Mouse (Mus musculus): ENCODE results near the gene Ptprd. TPM values are rescaled to one million over a fixed set of nuclear protein-coding genes. Genes with fewer than 3 reads are reported as not detected.

Gene Ptprd
- polyA plus RNA-seq, 1 experiment from 2014 or later = 15.5 TPM

DNA sequence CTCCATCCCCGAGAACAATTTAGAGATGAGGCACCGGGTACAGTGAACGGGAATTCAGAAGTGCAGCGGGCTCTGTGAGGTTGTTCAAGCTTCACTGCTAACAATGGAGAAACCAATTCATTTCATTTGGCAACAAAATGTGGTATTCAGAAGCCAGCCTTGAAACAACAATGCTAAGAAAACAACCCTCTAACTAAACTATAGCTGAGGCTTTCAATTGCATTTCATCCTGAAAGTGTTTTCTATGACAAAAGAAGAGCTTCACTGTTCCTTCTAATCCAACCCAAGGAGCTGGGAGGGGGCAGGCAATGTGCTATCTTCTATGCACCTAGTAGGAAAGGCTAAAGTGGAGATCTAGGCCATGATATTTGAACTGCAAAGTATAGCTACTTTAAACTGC lies 2217.2 kb downstream of the Ptprd start:
- Histone ChIP-seq H3K9me3 (no peaks in the 10 kb centered on the region), H3K4me3 (no peak overlapping the region), H3K4me1 (replicated peaks) (peaks cover 3% of the 10 kb centered on the region; the same call in 1 of the 2 replicates), H3K27ac (no peak overlapping the region), H3K27me3 (ENCODE audit: insufficient read depth, poor library complexity, severe bottlenecking) (no peaks in the 10 kb centered on the region), H3K36me3 (no peaks in the 10 kb centered on the region)
- 70% methylated on average over 4 of the region's 4 CpGs for WGBS
- DNase-seq (ENCODE audit: low spot score) = no peak

DNA sequence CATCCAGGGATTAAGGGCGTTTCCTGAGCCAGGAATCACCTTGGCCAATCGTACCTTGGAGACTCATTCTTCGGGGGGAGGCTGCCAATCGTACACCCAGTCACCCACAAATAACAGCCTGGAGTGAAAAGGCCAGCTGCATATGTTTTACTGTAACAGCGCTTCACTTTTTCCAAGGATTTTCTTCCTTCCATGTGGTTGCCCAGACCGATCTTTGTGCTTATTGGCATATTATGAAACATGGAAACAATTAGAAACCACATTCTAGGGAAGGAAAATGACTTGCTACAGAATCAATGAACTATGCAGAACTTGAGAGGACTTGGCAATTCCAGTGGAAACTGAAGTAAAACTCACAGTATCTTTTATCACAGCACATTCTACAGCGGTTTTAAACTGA lies 2218.7 kb downstream of the Ptprd start:
- 92% methylated on average over 7 of the region's 7 CpGs for WGBS
- H3K4me1 ChIP-seq (replicated peaks) = peaks cover 3% of the 10 kb centered on the region; the same call in 1 of the 2 replicates
- no peaks in the 10 kb centered on the region for H3K36me3 ChIP-seq
- DNase-seq (ENCODE audit: low spot score) = no peak
- no peaks in the 10 kb centered on the region for H3K9me3 ChIP-seq
- H3K27ac ChIP-seq = no peak overlapping the region
- no peak overlapping the region for H3K4me3 ChIP-seq
- no peaks in the 10 kb centered on the region for H3K27me3 ChIP-seq (ENCODE audit: insufficient read depth, poor library complexity, severe bottlenecking)

DNA sequence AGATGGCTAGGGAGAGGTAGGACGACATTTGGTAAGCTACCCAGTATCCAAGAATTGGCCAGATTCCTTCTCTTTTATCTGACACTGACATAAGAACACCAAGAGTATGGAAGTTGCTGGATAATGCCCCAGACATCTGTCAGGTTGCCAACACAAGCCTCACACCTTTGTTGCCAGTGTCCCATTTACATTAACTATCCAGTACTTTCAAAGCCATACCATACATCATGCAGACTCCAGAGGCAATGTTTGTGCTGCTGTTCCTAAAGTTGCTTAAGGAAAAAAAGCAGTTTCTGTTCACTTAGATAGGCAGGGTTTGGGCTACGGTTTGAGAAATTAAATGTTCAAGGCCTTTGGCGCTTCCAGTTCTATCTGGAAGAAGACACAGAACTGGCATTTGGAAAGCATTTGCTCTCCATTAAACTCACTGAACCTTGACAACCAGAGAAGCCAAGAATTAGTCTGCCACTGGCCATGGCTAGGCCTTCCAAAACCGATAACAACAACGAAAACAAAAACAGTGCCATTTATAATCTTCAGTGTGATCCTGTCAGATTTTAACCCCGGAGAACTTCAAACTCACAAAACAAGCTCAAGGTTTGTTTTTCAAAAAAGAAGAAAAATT lies 2220.0 kb downstream of the Ptprd start:
- Histone ChIP-seq H3K4me1 (replicated peaks) (peaks cover 3% of the 10 kb centered on the region; the same call in 1 of the 2 replicates), H3K36me3 (no peaks in the 10 kb centered on the region), H3K9me3 (no peaks in the 10 kb centered on the region), H3K27ac (no peak overlapping the region), H3K4me3 (no peak overlapping the region), H3K27me3 (ENCODE audit: insufficient read depth, poor library complexity, severe bottlenecking) (no peaks in the 10 kb centered on the region)
- WGBS = 92% methylated on average over 6 of the region's 6 CpGs
- DNase-seq (ENCODE audit: low spot score) = no peak

DNA sequence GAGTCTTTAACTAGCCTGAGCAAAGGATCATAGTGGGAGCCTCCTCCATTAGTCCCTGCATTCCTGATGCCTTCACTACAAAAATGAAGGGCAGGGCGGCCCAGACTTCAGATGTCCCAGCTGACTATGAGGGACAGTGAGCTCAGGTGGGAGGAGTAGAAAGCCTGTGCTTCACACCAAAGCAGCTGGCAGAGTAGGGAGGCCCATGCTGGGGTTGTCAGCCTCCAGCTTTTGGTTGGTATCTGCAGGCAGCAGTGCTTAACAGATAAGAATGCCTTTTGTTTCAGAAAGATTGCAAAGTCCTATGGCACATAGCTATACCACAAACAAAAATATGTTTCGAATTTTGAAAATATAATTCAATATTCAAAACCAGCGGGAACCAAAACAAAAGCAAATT lies 2237.0 kb downstream of the Ptprd start:
- Histone ChIP-seq H3K4me1 (replicated peaks) (no peaks in the 10 kb centered on the region; the same call in 1 of the 2 replicates), H3K36me3 (no peaks in the 10 kb centered on the region), H3K27me3 (ENCODE audit: insufficient read depth, poor library complexity, severe bottlenecking) (no peaks in the 10 kb centered on the region), H3K9me3 (no peaks in the 10 kb centered on the region), H3K4me3 (no peak overlapping the region), H3K27ac (no peak overlapping the region)
- WGBS = 83% methylated on average over 3 of the region's 3 CpGs
- no peak for DNase-seq (ENCODE audit: low spot score)

DNA sequence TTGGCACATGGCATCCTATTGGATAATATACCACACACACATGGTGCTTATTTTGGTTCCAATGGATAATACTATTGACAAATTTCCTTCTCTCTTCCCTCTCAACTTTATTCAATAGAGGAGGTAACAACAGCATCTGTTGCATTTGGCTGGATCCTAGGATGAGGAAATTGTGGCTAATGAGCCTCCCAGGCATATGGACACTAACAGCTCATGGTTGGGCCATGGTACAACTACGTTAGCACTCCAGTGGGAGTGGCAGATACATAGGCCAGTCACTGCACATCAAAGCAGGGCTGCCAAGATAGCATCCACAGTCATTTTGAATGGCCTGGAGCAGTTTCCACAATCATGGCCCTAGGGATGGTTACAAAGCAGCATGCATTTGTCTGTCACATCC lies 2238.4 kb downstream of the Ptprd start:
- no peak for DNase-seq (ENCODE audit: low spot score)
- Histone ChIP-seq H3K4me1 (replicated peaks) (no peaks in the 10 kb centered on the region; the same call in 1 of the 2 replicates), H3K4me3 (no peak overlapping the region), H3K36me3 (no peaks in the 10 kb centered on the region), H3K27me3 (ENCODE audit: insufficient read depth, poor library complexity, severe bottlenecking) (no peaks in the 10 kb centered on the region), H3K9me3 (no peaks in the 10 kb centered on the region), H3K27ac (no peak overlapping the region)
- 80% methylated on average over 1 of the region's 1 CpGs for WGBS

DNA sequence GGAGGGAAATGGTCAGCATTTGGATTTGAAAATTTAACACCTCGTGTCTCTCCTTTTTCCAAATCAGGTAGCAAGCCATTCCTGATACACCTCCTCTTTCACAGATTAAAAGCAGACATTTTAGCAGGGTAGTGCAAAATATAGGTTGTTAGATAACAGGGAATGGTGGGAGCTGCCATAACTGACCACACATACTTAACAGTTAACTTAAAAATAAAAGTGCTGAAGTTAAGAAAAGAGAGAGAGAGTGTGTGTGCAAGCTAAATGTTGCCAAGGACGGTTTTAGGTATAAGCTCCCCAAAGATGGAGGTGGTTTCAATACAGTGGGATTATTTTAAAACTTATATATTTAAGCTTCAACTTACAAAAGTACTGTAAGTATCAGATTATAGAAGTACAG lies 2241.8 kb downstream of the Ptprd start:
- 81% methylated on average over 2 of the region's 2 CpGs for WGBS
- Histone ChIP-seq H3K27ac (no peak overlapping the region), H3K9me3 (no peaks in the 10 kb centered on the region), H3K4me3 (no peak overlapping the region), H3K36me3 (no peaks in the 10 kb centered on the region), H3K4me1 (replicated peaks) (no peaks in the 10 kb centered on the region; the same call in 1 of the 2 replicates), H3K27me3 (ENCODE audit: insufficient read depth, poor library complexity, severe bottlenecking) (no peaks in the 10 kb centered on the region)
- DNase-seq (ENCODE audit: low spot score) = no peak

DNA sequence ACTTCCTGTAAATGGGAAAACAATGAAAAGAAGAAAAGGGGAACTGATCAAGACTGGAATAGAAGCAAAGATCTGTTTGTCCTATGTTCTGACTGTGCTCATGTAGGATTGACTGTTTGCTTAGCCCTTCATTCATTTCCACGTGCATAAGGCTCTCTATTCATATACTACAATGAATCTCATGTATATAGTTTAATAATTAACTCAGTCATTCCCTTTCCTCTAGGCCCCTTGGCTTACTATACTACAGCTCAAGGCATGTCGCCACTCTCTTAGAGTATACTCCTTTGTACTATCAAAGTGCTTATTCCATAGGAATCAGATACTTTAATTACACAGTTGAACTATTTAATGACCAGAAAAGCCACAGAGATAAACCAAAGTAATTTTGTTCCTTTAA lies 2243.1 kb downstream of the Ptprd start:
- H3K4me1 ChIP-seq (replicated peaks) = no peaks in the 10 kb centered on the region
- no peaks in the 10 kb centered on the region for H3K36me3 ChIP-seq
- 84% methylated on average over 2 of the region's 2 CpGs for WGBS
- H3K27ac ChIP-seq = no peak overlapping the region
- no peak for DNase-seq (ENCODE audit: low spot score)
- no peak overlapping the region for H3K4me3 ChIP-seq
- no peaks in the 10 kb centered on the region for H3K9me3 ChIP-seq
- H3K27me3 ChIP-seq (ENCODE audit: insufficient read depth, poor library complexity, severe bottlenecking) = no peaks in the 10 kb centered on the region

DNA sequence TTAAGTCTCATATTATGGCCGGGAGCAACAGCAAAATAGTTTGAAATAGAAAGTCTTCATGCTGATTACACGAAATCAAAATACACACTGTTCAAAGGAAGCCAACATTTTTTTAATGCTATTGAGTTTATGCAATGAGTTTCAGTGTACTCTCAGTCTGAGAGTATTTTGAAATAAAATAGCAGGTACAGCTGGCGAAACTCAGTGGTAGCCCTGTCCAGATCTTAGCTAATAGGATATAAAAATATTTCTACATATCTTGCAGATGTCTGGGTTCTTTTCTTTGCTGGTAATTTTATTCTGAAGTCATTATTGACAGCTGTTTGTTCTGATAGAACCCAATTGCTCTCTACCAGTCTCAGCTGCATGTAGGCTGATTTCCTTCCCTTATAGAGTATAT lies 2246.0 kb downstream of the Ptprd start:
- no peaks in the 10 kb centered on the region for H3K4me1 ChIP-seq (replicated peaks)
- no peak for DNase-seq (ENCODE audit: low spot score)
- H3K9me3 ChIP-seq = no peaks in the 10 kb centered on the region
- H3K4me3 ChIP-seq = no peak overlapping the region
- H3K36me3 ChIP-seq = no peaks in the 10 kb centered on the region
- H3K27ac ChIP-seq = no peak overlapping the region
- H3K27me3 ChIP-seq (ENCODE audit: insufficient read depth, poor library complexity, severe bottlenecking) = no peaks in the 10 kb centered on the region
- 89% methylated on average over 3 of the region's 3 CpGs for WGBS

DNA sequence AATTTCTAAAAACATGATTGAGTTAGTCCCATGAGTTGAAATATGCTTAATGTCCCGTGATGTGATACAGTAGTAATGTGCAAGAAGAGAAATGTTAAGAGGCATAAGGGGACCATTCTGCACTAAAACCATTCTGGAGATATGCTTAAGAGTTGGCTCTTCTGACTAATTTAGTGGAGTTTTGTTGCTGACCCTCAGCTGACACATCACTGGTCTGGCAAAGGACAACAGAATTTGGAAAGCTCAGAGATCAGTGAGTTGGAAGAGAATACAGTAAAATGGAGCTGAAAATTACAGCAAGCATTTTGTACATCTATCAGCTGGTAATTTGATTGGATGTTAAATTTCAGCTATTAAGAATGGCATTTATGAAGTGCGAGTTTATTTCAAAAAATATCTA lies 2248.8 kb downstream of the Ptprd start:
- Histone ChIP-seq H3K27me3 (ENCODE audit: insufficient read depth, poor library complexity, severe bottlenecking) (no peaks in the 10 kb centered on the region), H3K27ac (no peak overlapping the region), H3K4me1 (replicated peaks) (no peaks in the 10 kb centered on the region), H3K9me3 (no peaks in the 10 kb centered on the region), H3K4me3 (no peak overlapping the region), H3K36me3 (no peaks in the 10 kb centered on the region)
- no peak for DNase-seq (ENCODE audit: low spot score)
- 88% methylated on average over 2 of the region's 2 CpGs for WGBS

DNA sequence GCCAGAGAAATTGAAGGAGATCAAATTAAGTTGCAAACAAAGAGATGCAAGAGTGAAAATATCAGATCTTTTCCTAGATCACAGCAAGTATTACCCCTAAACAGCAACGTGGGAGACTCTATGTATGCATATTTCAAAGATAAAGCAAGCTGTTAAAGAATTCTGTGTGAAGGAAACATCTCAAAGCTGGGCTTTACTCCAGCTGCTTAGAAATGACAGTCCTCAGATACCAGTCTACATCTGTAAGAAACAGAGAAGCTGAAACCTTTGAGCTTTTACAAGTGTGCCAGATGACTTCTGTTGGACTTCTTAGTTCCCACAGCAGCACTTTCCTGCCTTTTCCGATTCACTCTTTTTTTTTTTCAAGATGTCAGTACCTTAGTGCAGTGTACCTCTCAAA lies 2249.9 kb downstream of the Ptprd start:
- no peak overlapping the region for H3K27ac ChIP-seq
- DNase-seq (ENCODE audit: low spot score) = no peak
- H3K36me3 ChIP-seq = no peaks in the 10 kb centered on the region
- WGBS = 77% methylated on average over 2 of the region's 2 CpGs
- H3K27me3 ChIP-seq (ENCODE audit: insufficient read depth, poor library complexity, severe bottlenecking) = no peaks in the 10 kb centered on the region
- no peaks in the 10 kb centered on the region for H3K9me3 ChIP-seq
- H3K4me3 ChIP-seq = no peak overlapping the region
- H3K4me1 ChIP-seq (replicated peaks) = no peaks in the 10 kb centered on the region

DNA sequence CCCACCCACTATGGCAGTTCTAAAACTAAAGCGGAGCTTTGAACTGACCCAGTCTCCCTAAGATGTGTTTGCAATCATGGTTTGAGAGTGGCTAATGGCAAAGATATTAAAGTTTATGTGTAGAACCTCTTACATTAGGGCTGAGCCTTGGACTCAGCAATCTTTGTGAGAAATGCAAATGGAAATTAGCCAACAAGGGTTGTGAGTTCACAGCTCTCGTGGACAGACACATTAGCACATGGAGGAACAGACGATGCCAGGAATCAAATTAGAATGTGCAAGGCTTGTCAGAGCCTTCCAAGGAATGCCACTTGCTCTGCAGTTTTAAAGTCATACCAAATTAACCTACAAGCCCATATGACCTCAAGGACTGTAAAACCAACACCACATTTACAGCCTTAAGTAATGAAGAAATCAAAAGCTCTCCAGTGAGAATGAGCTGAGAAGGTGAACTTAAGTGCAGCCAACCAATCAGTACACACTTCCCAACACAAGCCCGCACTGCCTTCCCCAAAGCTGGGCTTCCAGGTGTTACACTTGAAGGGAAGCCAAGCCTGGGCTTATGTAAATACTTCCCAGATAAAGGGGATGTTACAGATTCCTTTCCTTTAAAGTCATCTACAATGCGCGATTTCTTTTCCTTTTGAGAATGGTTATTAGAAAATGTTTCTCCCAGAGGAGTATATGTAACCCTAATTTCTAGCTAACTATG lies 2258.3 kb downstream of the Ptprd start:
- WGBS = 82% methylated on average over 6 of the region's 6 CpGs
- Histone ChIP-seq H3K4me1 (replicated peaks) (no peaks in the 10 kb centered on the region), H3K27me3 (ENCODE audit: insufficient read depth, poor library complexity, severe bottlenecking) (no peaks in the 10 kb centered on the region), H3K9me3 (no peaks in the 10 kb centered on the region), H3K36me3 (no peaks in the 10 kb centered on the region), H3K4me3 (no peak overlapping the region), H3K27ac (no peak overlapping the region)
- DNase-seq (ENCODE audit: low spot score) = no peak

DNA sequence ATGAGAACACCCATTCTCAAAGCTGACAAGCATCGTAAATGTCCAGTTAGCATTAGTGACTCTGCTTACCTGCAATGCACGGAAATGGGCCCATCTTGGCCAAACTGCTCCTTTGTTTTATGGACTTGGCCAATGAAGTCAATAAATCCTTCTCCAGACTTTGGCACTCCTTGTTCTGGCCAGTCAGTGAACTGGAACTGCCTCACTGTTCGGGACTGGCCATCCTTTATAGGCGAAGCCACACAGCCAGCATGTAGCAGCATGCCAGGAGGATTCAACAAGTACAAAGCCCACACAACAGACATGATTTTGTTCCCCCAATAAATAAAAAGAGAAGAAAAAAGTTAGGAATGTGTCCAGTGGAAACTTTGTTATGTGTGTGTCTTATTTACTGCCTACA lies 2261.2 kb downstream of the Ptprd start:
- Histone ChIP-seq H3K4me1 (replicated peaks) (no peaks in the 10 kb centered on the region), H3K36me3 (no peaks in the 10 kb centered on the region), H3K27me3 (ENCODE audit: insufficient read depth, poor library complexity, severe bottlenecking) (no peaks in the 10 kb centered on the region), H3K9me3 (no peaks in the 10 kb centered on the region), H3K27ac (no peak overlapping the region), H3K4me3 (no peak overlapping the region)
- WGBS = 77% methylated on average over 4 of the region's 4 CpGs
- DNase-seq (ENCODE audit: low spot score) = no peak

DNA sequence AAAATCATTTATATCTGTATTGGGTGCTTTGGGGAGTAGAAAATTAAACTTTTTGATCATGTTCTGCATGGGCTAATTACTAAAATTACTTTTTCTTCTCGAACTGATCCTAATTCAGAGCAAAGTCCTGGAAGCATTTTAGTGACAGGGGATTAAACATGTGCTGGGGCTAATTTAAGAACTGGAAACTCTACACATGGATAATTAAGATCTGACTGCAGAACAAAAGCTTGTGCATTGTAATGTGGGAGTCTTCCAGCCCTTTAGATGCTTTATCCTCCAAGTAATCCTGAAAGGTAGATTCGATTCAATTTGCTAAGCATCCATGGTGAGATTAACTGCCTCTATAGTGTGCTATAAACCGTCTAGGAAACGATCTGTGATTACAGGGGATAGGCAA lies 2316.9 kb downstream of the Ptprd start:
- H3K27me3 ChIP-seq (ENCODE audit: insufficient read depth, poor library complexity, severe bottlenecking) = no peaks in the 10 kb centered on the region
- 82% methylated on average over 4 of the region's 4 CpGs for WGBS
- H3K36me3 ChIP-seq = no peaks in the 10 kb centered on the region
- no peaks in the 10 kb centered on the region for H3K9me3 ChIP-seq
- DNase-seq (ENCODE audit: low spot score) = no peak
- no peak overlapping the region for H3K4me3 ChIP-seq
- H3K4me1 ChIP-seq (replicated peaks) = no peaks in the 10 kb centered on the region
- H3K27ac ChIP-seq = no peak overlapping the region

All from hindbrain, embryonic 10.5 days (tissue).